Comparison of ENCODE assay signal across 34 mouse cellular contexts in the genomic region with DNA sequence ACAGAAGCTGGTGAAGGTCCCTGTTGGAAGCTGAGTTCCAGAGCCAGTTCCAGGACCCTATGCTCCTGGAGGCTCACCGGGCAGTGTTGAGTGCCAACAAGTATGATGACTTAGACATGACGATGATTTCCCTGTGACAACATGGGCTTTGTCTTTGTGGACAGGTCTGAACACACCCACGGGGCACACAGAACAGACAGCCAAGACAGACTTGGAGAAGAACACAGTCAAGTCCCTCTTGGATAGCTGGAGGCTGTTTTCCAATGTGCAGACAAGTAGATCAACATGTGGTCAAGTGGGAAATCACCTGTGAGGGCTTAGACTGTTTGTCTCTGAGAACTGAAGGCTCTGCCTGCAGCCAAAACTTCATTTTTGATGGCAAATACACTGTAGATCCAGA.
"Had no signal": no experiment of that assay in that cellular context is flagged by ENCODE, and none has a peak within 500 bp of the region (broad histone marks: within the 10 kb centered on the region; RNA-seq: fewer than 3 reads in every experiment).

No protein-coding gene starts in this region.

- H3K9me3 ChIP-seq: heart, embryonic 10.5 days; heart, embryonic 15.5 days; hindbrain, embryonic 10.5 days; hindbrain, embryonic 12.5 days; hindbrain, embryonic 15.5 days; intestine, embryonic 15.5 days; kidney, embryonic 15.5 days had no signal

- H3K27me3 ChIP-seq: heart, embryonic 13.5 days; heart, embryonic 15.5 days; hindbrain, embryonic 12.5 days; hindbrain, embryonic 13.5 days; hindbrain, embryonic 15.5 days; intestine, embryonic 15.5 days; kidney, embryonic 15.5 days had no signal

- H3K9ac ChIP-seq: heart, embryonic 13.5 days; heart, embryonic 15.5 days; hindbrain, embryonic 12.5 days; hindbrain, embryonic 13.5 days; hindbrain, embryonic 14.5 days; hindbrain, embryonic 15.5 days; intestine, embryonic 15.5 days; kidney, embryonic 15.5 days had no signal

- H3K36me3 ChIP-seq: heart, embryonic 10.5 days; heart, embryonic 13.5 days; heart, embryonic 15.5 days; hindbrain, embryonic 10.5 days; hindbrain, embryonic 12.5 days; hindbrain, embryonic 13.5 days; hindbrain, embryonic 15.5 days; intestine, embryonic 15.5 days; kidney, embryonic 15.5 days had no signal

- ATAC-seq: hindbrain, embryonic 16.5 days; hindbrain, postnatal 0 days; inflammation-experienced regulatory T-cells, adult 6 months; intestine, embryonic 15.5 days; intestine, embryonic 16.5 days; intestine, postnatal 0 days had no signal

- DNase-seq: heart, postnatal 10 days; heart, postnatal 14 days; heart, postnatal 36 days; heart, postnatal 4 days; kidney, adult 11 months; kidney, adult 18-20 months; kidney, adult 2 months; kidney, adult 8-10 months; kidney, postnatal 10 days; kidney, postnatal 14 days; kidney, postnatal 25 days; kidney, postnatal 36 days; kidney, postnatal 4 days; layer of hippocampus, adult 9-11 months; layer of hippocampus, postnatal 36 days had no signal

- H3K27ac ChIP-seq: heart, embryonic 10.5 days; heart, embryonic 13.5 days; heart, embryonic 15.5 days; hindbrain, embryonic 10.5 days; hindbrain, embryonic 12.5 days; hindbrain, embryonic 13.5 days; hindbrain, embryonic 14.5 days; hindbrain, embryonic 15.5 days; hindbrain, postnatal 0 days; intestine, embryonic 15.5 days; kidney, embryonic 15.5 days; kidney, postnatal 0 days; layer of hippocampus, adult 2 months; left cerebral cortex, adult 2 months had no signal

- H3K4me1 ChIP-seq: intestine, embryonic 15.5 days had no signal

- H3K4me3 ChIP-seq: heart, embryonic 10.5 days; heart, embryonic 13.5 days; heart, embryonic 15.5 days; hindbrain, embryonic 10.5 days; hindbrain, embryonic 12.5 days; hindbrain, embryonic 13.5 days; hindbrain, embryonic 15.5 days; intestine, embryonic 15.5 days; kidney, embryonic 15.5 days; layer of hippocampus, adult 2 months; left cerebral cortex, adult 2 months had no signal

- H3K4me2 ChIP-seq: heart, embryonic 11.5 days; heart, embryonic 13.5 days; heart, embryonic 15.5 days; hindbrain, embryonic 12.5 days; hindbrain, embryonic 13.5 days; hindbrain, embryonic 14.5 days; hindbrain, embryonic 15.5 days; intestine, embryonic 15.5 days; kidney, embryonic 15.5 days had no signal
